Mouse (Mus musculus) heart, adult 11 months (tissue): ENCODE results near the gene Baiap2.
A peak's percentile ranks its signal among the peaks of the same experiment; 100 is the strongest.

ENCODE experiments used
- DNase-seq: peaks from one replicate; pipeline ENCODE4 v3.0.0; 2022

Baiap2 gene

DNA sequence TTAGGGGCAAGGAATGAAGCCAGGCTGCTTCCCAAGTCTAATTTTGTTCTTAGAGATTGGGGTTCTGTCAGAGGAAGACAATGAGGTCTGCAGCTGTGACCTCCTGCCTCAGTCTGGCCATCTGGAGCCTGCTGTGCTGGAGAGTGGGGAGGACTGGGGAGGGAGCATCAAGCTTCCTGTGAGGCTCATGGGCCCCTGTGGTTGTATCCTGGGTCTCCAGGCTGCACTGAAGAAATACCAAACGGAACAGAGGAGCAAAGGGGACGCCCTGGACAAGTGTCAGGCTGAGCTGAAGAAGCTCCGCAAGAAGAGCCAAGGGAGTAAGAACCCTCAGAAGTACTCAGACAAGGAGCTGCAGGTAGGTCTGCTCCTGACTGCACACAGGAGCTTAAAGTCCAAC is 39.2 kb downstream of the Baiap2 start:
- peak; percentile 94 for DNase-seq

DNA sequence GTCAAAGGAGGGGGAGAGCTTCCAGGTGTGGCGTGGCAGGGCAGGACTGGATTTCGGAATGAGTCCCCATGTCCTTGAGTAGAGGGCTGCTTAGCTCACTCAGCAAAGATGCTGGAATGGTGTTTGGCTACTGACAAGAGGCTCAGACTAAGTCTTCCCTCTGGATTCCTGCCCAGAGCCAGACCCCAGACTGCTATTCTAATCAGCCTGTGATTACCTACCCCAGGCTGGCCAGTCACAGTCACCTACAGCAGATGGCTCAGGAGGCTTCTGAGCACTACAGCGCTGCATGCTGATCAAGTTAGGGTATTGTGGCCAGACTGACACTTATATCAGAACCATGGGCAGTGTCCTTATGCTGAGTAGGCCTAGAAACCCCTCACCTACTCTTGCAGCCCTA is 39.7 kb downstream of the Baiap2 start:
- DNase-seq, result no peak

DNA sequence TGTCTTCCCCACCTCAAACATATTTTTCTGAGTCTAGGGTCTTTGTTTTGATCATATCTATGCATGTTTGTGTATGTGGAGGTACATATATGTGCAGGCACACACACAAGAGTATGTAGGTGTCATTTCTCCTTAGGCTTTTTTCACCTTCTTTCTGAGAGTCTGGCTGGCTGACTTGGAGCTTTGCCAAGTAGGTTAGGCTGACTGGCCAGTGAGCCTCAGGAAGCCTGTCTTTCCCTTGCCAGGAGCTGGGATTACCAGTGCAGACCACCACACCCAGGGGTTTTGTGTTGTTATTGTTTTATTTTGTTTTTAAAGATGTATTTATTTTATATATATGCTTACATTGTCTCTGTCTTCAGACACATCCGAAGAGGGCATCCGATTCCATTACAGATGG is 40.6 kb downstream of the Baiap2 start:
- DNase-seq, result no peak

DNA sequence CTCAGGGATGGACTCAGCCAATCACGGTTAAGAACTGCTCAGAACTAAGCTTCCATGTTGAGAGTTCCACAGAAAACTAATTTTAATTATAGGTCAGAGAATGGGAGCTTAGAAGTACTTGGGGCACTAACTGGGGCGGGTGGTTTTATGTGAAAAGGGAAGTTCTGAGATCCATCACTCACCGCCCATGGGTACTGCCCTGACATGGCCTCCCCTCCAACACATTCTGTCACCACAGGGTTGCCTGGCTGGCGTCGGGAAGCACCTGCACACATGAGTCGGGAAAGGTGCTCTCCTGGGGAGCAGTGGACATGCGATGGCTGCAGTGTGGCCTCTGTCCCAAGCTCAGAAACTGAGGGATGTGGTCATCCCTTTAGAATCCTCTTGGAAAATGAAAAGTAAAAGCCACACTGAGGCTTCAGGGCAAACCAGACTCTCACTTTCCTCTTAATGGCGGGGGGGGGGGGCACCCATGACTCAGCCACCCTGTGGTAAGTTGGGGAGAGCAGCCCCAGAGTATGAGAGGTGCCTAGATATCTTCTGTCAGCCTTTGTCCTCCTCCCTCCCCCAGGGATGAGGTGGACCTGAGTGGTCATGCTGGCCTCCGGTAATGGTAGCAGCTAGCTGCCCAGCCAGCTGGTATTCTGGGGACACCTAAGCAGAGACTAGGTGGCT is 44.3 kb downstream of the Baiap2 start:
- DNase-seq, result no peak

DNA sequence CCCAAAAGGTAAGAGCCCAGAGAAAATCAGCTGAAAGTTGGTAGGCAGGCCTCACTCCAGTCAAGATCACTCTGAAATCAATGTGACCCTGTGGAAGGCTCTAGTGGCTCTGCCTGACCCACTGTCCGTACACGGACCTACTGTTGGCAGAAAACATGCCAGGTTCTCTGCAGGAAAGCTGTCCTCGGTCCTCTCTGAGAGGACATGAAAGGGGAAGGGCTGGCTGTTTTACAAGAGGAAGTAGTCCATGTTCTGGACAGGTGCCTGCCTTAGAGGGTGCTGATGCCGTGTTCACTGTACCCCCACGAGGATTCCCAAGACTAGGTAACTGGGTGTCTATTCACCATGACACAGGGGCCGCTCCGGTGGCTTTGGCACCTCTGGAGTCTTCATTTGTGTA is 45.3 kb downstream of the Baiap2 start:
- DNase-seq, result no peak

DNA sequence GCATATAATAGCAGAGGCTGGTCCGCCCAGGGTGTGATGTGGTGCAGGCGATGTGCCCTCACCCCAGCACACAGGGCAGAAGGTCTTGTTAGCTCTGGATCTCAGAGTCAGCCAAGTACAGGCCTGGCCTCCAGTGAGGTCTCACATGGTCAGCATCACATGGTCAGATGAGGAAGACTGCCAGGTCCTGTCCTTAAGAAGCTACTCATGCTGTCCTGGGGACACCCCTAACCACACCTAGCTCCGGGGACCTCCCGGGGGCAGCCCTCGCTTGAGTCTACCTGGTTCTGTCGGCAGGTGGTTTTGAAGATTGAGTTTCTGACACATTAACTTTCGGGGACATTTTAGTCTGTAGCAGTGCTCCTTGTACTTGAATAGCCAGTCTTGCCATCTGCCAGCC is 45.8 kb downstream of the Baiap2 start:
- peak; percentile 95 for DNase-seq

DNA sequence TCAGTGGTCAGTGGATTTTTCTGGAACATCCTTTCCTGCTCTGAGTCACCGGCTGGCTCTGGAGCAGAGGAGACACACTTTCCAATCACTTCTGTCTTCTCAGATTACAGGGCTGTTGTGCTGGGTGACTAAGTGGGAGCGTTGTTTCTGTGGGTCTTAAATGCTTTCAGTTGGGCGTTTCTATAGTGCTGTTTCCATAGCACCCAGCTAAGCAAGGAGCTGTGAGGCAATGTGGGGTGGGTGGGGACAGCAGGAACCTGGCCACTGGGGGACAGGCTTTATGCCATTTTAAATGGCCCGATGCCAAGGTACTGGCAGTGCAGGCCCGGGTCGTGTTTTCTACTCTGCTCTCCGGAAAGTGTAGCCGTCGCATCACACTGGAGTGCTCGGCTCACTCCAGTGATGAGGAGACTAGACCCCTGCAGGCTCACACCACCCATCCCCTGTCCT is 46.6 kb downstream of the Baiap2 start:
- DNase-seq, result peak; percentile 93

DNA sequence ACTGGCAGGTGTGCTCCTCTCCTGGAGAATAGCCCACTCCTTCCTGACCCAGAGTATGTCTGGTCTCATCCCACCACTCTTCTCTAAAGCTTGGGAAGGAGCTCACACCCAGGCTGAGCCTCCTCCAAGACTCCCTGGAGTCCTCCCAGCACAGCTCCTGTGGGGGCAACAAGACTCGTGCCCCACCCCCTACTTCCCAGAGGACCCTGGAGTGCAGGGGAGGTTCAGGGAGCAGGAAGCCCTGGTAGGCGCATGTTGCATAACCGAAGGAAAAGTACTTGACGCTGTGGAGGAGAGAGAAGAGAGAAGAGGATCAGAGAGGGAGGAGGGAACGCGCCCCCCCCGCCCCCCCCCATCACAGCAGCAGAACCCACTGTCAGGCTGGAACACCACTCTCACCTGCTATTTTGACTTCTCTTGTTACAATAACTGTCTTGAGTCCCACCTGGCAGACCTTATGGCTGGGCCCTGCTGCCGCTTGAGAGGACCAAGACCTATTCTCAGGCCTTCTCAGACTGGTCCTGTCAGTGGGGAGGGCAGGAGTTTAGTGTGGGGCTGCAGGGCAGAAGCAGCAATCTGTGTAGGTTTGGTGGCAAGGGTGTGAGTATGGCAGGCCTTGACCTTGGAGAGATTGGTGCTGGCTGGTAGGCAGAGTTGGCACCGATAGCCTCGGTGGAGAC is 48.2 kb downstream of the Baiap2 start:
- DNase-seq, result peak; percentile 92

DNA sequence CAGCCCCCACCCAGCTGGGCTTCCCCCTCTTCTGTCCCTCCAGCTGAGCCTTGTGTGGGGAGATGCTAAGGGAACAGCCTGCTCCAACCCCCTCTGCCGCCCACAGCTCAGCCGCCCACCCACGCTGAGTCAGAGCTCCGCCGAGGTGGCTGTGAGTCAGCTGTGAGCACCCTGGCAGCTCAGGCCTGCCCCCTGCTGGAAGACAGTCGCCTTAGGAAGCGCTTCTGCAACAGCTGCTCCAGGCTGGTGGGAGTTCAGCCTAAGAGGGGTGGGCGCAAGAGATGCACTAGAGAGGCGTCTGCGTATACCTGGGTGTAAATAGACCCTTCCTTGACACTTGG is 48.7 kb downstream of the Baiap2 start:
- DNase-seq, result peak; percentile 98

DNA sequence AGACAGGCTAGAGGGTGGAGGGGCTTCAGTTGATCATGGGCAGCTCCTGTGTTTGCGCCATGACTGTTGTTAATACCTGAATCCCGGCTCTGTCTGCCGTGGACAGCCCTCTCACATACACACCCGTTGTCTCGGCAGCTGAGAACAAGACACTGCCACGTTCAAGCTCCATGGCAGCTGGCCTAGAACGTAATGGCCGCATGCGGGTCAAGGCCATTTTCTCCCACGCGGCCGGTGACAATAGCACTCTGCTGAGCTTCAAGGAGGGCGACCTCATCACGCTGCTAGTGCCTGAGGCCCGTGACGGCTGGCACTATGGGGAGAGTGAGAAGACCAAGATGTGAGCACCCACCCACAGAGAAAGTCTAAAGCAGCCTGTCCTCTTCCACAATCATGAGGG is 54.8 kb downstream of the Baiap2 start:
- no peak for DNase-seq

DNA sequence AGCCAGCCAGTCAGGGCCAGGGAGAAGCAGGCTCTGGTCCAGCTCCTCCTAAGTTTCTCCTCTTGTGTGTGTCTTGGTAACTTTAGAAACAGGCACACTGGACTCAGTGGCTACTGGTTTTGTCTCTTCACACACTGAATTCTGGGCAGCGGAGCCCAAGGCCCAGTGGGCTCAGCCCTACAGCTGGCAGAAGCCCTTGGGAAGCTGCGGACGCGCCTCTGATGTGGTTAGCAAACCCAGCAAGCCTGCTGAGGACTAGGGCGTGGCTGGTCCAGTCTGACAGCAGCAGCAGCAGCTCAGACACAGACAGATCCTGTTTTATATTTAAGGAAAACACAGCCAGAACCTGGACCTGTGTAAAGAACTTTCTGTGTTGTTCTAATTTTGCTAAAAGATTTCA is 59.5 kb downstream of the Baiap2 start:
- no peak for DNase-seq

DNA sequence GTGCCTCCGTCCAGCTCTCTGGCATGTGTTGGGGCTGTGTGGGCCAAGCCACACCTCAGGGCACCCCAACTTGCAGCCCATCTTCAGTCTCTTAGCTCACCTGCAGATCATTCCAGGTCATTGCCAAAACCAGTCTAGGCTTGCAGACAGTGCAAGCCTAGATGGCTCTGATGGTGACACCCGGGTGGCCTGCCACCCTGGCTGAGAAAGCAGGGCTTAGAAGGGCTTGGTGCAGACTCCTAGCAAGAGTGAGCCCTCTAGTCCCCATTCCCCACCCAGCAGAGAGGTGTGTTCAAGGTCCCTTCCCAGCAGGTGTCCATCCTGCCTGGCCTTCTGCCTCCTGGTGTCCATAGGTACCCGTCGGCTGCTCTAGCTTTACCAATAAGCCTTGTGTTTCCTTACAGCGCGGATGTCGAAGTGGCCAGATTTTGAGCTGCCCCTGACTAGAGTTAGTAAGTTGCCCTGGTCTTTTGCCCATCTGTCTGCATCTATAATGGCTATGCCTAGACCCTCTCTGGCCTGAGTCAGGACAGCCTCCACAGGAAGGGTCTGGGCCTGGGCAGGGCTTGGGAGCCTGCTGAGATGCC is 60.2 kb downstream of the Baiap2 start:
- DNase-seq, result no peak

DNA sequence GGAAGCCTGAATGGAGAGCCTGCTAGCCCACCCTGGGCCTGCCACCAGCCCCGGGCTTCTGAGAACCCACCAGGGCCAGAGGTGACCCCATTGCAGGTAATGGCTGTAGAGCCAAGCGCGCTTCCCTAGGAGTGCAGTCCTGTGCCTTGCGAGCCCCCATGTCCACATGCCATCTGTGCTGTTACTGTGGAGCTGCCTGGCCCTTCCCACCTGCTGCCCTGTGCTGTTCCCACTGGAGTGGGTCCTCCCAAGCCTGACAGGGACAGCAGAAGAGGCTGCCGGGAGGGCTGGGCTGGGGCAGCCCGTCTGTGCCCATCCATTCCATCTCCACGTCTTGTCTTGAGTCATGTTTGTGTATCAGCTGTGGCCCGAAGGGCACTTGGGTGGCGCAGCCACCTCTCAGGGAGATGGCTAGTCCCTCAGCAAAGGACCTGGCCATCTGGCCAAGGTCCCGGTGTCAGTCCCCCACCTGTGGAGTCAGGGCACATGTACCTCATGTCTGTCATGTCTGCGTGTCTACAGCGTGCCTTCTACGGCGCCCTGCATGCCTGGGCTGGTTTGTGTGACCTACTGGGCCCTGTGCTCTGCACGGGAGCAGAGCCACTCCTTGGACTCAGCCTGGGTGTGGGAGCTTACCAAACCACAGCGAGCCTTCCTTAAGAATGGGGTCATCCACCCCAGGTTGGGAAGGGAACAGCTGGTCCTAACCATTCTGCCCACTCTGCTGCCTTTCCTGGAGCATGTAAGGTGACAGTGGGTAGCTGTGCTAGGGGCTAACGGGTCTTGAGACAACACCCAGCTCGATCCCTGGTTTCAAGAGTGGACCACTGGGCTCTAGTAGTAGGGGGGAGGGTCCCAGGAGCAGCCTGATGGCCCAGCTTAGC is 63.1 kb downstream of the Baiap2 start:
- no peak for DNase-seq

DNA sequence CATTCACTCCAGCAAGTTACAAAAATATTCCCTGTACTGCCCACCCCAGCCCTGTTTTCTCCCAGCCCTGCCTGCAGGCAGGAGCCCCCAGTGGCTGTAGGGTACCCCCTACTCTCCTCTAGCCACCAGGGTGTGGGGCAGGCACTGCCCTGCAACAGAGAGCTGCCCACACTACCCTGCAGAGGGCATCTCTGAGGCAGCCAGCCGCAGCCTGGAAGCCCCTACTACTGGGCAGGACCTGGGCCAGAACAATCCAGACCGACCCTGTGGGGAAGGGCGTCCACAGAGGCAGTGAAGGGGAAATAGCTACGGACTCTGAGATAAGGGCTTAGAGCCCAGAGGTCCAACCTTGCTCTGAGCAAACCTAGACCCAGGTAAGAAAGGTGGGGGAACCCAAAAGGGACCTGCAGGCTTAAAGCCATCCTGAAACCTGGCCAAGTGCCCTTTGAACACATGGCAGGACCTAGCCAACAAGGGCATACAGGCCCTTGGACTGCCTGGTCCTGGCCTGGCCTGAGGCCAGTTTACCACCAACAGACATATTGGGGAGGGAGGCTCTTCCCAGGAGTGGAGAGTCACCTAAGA is 65.0 kb downstream of the Baiap2 start:
- no peak for DNase-seq

DNA sequence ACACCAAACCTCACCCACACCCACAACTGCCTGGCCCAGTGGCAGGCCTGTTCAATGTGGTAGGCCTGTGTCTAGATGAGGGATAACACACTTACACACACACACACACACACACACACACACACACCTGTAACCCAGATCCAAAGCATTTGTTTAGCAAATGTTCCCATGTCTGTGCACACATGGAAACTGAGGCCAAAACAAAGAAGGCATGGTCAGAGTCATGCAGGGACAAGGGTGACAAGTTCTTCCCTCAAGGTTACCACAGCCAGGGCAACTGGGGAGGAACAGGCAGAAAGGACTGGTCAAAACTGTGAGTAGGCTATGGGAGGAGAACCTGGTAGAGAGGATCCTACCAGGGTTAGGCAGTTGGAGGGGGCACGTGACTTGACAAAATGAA is 65.9 kb downstream of the Baiap2 start:
- no peak for DNase-seq

DNA sequence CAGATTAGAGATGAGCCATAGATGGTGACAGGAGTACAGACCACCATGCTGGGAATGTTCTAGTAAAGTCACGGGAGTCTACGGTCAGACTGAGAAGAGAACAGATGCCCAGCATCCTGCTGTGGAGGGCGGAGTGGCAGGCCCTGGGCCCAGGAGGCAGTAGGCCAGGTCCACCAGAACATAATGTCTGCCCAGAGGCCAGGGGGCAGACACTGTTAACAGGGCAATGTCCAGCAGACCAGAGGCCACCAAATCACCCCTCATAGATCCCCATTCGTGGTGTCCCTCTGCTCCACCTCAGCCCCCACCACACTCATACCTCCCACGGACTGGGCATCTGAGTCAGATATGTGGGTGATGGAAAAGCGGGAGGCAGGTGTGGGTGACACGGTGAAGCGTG is 66.4 kb downstream of the Baiap2 start:
- DNase-seq, result no peak

DNA sequence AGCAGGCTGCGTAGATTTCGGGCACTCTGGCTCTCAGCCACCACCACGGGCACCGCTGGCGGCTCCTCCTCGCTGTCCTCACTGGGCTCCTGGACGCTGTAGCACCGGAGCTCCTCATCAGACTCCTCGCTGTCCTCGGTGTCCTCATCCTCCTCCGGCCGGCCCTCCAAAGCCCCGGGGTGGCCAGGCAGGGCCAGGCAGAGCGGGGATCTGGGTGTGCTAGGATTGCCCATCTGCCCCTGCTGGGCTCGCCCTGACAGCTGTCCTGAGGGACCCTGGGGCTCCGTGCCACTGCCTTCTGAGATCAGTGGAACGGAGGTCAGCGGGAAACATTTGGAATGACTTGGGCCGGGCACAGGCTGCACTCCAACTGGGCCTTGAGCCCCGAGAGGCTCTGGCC is 67.4 kb downstream of the Baiap2 start:
- DNase-seq, result no peak

DNA sequence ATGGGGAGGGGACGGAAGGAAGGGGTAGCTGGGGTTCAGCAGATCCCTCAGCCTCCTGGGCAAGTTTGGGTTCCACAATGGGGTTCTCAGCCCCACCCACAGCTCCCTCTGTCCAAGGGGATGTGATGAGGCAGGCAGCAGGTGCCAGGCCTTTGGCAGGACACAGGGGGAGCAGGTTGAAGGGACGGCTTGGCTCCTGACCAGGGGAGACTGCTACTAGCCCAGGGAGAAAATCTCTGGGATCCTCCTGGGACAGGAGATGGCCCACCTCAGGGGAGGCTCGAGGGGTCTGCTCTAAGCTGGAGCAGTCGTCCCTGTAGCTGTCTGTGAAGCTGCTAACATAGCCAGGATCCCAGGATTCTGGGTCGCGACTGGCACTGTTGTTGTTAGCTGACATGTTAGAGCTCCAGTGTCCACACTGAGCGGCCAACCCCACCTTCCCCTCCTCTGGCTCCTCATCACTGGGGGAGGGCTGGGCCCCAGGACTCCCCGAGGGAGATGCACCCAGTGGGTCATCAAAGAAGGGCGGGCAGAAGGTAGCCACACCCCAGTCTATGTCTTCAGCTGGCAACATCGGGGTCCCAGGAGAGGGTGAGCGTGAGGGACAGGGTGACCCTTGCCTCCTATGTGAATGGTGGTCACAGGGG is 68.7 kb downstream of the Baiap2 start:
- peak; percentile 92 for DNase-seq

DNA sequence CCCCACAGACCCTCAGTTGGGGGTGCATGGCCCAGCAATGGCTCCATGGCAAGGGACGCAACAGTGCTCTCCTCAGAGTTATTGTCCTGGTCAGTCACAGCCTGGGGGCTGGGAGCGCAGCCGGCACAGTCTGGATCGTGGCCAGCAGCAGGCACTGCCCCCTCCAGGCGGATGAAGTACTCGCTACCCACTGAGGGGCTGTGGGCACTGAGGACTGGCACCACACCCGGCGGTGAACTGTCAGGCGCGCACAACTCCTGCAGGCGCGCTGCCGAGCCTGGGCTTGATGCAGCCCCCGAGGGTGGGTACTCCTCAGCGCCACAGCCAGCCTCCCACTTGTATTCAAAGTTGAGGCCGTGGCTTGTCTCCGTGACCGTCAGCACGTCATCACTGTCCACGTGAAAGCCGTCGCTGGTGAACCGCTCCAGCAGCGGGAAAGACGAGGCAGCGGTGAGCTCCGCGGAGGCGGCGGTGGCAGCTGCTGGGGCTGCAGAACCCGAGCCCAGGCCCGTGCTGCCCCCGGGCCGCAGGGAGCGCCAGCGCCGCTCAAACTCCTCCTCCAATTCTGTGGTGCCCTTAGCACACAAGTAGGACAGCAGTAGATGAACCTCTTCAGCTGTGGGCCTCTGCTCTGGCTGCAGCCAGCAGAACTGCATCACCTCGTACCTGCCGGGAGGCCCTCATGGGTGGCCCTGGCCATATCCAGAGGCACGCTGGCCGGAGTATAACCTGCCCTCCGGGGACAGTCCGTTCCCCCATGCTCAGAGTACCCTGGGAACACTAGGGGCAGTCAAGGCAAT is 69.4 kb downstream of the Baiap2 start:
- DNase-seq, result no peak

DNA sequence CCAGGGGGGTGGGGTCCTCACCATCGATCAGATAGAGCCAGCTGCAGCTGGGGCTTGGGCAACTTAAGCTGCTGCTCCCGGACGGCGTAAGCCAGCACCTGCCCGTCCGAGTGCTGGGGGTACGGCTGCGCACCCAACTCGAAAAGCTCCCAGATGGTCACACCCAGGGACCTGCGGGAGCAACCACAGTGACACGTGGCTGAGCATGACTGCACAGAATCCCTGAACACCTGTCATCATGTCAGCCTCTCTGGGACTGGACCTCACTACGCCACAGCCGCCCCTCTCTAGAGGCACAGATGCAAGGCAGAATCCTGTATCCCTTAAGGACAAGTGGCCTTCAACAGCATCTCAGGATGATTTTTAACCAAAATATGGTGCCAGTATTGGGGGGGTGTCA is 70.1 kb downstream of the Baiap2 start:
- DNase-seq, result no peak

DNA sequence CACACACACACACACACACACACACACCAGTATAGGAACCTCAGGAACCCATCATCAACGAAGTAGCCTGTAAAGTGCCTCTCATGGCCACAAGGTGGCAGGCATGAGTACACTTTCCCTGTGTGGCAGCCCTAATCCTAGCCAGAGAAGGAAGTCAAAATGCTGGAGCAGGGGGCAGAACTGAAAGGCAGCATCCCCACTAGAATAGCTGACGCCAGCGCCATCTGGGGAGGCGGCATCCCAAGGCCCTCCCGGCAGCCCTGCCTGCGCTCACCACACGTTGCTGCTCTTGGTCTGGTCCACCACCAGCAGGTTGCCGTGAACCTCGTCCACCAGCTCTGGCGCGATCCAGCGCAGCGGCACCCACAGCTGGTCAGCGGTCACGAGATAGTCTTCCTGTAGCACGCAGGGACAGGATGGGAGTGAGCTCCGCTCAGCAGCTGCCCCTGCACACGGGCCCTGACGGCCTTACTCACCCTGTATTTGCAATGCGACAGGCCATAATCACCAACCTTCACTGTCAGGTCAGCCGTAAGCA is 70.7 kb downstream of the Baiap2 start:
- peak; percentile 98 for DNase-seq

DNA sequence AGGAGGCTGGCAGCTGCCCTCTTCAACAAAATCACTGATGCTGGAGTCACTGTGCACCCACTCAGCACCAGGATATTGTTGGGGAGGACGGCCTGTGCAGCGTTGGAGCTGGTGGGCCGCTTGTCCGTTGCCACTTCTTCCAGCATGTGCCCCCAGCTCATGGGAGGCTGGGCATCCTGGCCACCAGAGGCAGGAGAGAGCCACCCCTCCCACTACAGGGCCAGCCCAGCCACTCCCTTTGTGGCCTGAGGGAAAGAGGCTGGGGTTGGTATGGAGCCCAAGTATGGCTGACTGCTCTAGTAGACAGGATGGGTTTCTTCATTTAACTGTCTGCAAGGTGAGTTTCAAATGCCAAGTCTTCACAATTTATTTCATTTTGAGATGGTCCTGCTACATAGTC is 72.2 kb downstream of the Baiap2 start:
- DNase-seq, result no peak
